Mouse (Mus musculus): ENCODE measurements around the gene Dek.

The Dek gene

GRCm38 (mm10) chr13:47056781-47057180, 49.2 kb downstream of the Dek start:
- no peak for DNase-seq (ENCODE audit: extremely low read depth, low read depth)

- no peak for DNase-seq (ENCODE audit: extremely low read depth, low read depth)
Measured at GRCm38 (mm10) chr13:47056126-47056525, 49.9 kb downstream of the Dek start.

- DNase-seq (ENCODE audit: extremely low read depth, low read depth), result no peak
Measured at GRCm38 (mm10) chr13:47053971-47054370, 52.0 kb downstream of the Dek start.

GRCm38 (mm10) chr13:47050009-47050408, 56.0 kb downstream of the Dek start:
- DNase-seq (ENCODE audit: extremely low read depth, low read depth), result no peak

GRCm38 (mm10) chr13:47047996-47048395, 58.0 kb downstream of the Dek start:
- DNase-seq (ENCODE audit: extremely low read depth, low read depth), result no peak

GRCm38 (mm10) chr13:47044617-47044947, 61.4 kb downstream of the Dek start, which contains the start of gene Tpmt:
Gene Tpmt (minus strand): TSS chr13:47044737.
- no peak for DNase-seq (ENCODE audit: extremely low read depth, low read depth)

GRCm38 (mm10) chr13:47043833-47044616, 62.0 kb downstream of the Dek start:
- DNase-seq (ENCODE audit: extremely low read depth, low read depth), result no peak

GRCm38 (mm10) chr13:47043030-47043680, 62.8 kb downstream of the Dek start, which contains the start of gene Kdm1b:
Gene Kdm1b (plus strand): TSS chr13:47043499.
- DNase-seq (ENCODE audit: extremely low read depth, low read depth), result peak; percentile 90

- DNase-seq (ENCODE audit: extremely low read depth, low read depth), result peak; percentile 28
Measured at GRCm38 (mm10) chr13:47042024-47042633, 63.9 kb downstream of the Dek start.

GRCm38 (mm10) chr13:47040061-47040460, 65.9 kb downstream of the Dek start:
- no peak for DNase-seq (ENCODE audit: extremely low read depth, low read depth)

GRCm38 (mm10) chr13:47037946-47038345, 68.1 kb downstream of the Dek start:
- no peak for DNase-seq (ENCODE audit: extremely low read depth, low read depth)

Measured in MEL-GATA-1-ER (cell line).